10 mouse cellular contexts compared by ENCODE assay signal in the genomic region with DNA sequence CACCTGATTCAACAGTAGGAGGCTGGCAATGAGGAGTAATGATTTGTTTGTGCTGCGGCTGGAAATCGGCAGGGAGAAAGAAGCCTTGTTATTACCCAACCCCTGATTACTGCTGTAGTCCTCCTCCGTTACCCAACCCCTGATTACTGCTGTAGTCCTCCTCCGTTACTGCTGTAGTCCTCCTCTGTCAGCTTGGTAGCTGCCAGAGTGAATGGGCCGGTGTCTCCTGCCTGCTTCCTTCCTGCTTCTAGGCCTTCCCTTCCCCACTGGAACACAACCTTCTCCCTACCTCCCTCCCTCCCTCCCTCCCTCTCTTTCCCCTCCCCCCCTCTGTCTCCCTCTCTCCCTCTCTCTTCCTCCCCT. TPM values are rescaled to one million over a fixed set of nuclear protein-coding genes. Genes with fewer than 3 reads are reported as not detected.
DNase-seq lines count a peak whose midpoint lies in the region; ATAC-seq and TF ChIP-seq lines count a peak whose summit lies in the region.
"Had no signal": no experiment of that assay in that cellular context is flagged by ENCODE, and none has a peak within 500 bp of the region (broad histone marks: within the 10 kb centered on the region; RNA-seq: fewer than 3 reads in every experiment).

No protein-coding gene starts in this region.

- no peak overlapping the region for H3K4me2 ChIP-seq in intestine, embryonic 14.5 days (ENCODE audit: low read length)
- no peak overlapping the region for H3K4me2 ChIP-seq in intestine, embryonic 16.5 days (ENCODE audit: low read depth, low read length)
- no peak overlapping the region for H3K4me2 ChIP-seq in liver, embryonic 13.5 days
- H3K4me2 ChIP-seq: midbrain, embryonic 12.5 days had no signal

- H3K36me3 ChIP-seq in intestine, embryonic 14.5 days (ENCODE audit: control insufficient read depth, insufficient read depth, low read length), result no peaks in the 10 kb centered on the region
- H3K36me3 ChIP-seq in intestine, embryonic 16.5 days (ENCODE audit: control insufficient read depth, insufficient read depth, low read length), result no peaks in the 10 kb centered on the region
- H3K36me3 ChIP-seq in C2C12 (ENCODE audit: control insufficient read depth, insufficient read depth), result no peaks in the 10 kb centered on the region
- H3K36me3 ChIP-seq in liver, embryonic 13.5 days, result no peaks in the 10 kb centered on the region
- H3K36me3 ChIP-seq: midbrain, embryonic 12.5 days had no signal

- TF ChIP-seq CTCF in C2C12 (IDR thresholded peaks at IDR 0.05; ENCODE audit: control insufficient read depth, insufficient read depth, insufficient read length), result no peak
- TF ChIP-seq CTCF in bone marrow macrophage, adult 2 months (IDR thresholded peaks at IDR 0.05; ENCODE audit: low read depth, low read length), result no peak

- H3K79me3 ChIP-seq in C2C12 (ENCODE audit: low read depth), result peaks cover 47% of the 10 kb centered on the region

- ATAC-seq in intestine, embryonic 14.5 days (replicated peaks; ENCODE audit: low FRiP score, low TSS enrichment, low read depth), result no peak
- no peak for ATAC-seq in intestine, embryonic 16.5 days
- ATAC-seq in liver, embryonic 13.5 days (ENCODE audit: low read depth), result 0 out of 2 replicates have a peak, but pooled peaks have one; percentile 17

- H3ac ChIP-seq in C2C12 (ENCODE audit: control insufficient read depth, insufficient read length, low read depth), result peak overlapping the region; percentile 4

- no peak for DNase-seq in intestine, embryonic 14.5 days (ENCODE audit: low spot score)
- no peak for DNase-seq in liver, embryonic 13.5 days
- no peak for DNase-seq in frontal cortex, postnatal 25 days (ENCODE audit: low spot score in 2 of 2)
- DNase-seq in kidney, adult 9 months, result no peak
- DNase-seq: gastrocnemius, postnatal 10 days; layer of hippocampus, postnatal 36 days had no signal

- no peak overlapping the region; the same call in 1 of the 2 replicates for H3K9ac ChIP-seq in intestine, embryonic 14.5 days (ENCODE audit: low read length)
- no peak overlapping the region for H3K9ac ChIP-seq in intestine, embryonic 16.5 days (ENCODE audit: low read depth, low read length)
- no peak overlapping the region for H3K9ac ChIP-seq in liver, embryonic 13.5 days
- H3K9ac ChIP-seq: midbrain, embryonic 12.5 days had no signal

- no peak overlapping the region for H3K4me3 ChIP-seq in intestine, embryonic 14.5 days (ENCODE audit: low read depth, low read length)
- no peak overlapping the region for H3K4me3 ChIP-seq in intestine, embryonic 16.5 days (ENCODE audit: low read length)
- H3K4me3 ChIP-seq in C2C12 (ENCODE audit: insufficient read depth, poor library complexity, severe bottlenecking), result no peak overlapping the region
- H3K4me3 ChIP-seq in bone marrow macrophage, adult 2 months (ENCODE audit: insufficient read depth, low read length), result no peak overlapping the region
- no peak overlapping the region for H3K4me3 ChIP-seq in liver, embryonic 13.5 days (replicated peaks)
- H3K4me3 ChIP-seq: midbrain, embryonic 12.5 days had no signal

- H3K27me3 ChIP-seq in intestine, embryonic 14.5 days (replicated peaks; ENCODE audit: control insufficient read depth, insufficient read depth, low read length), result no peaks in the 10 kb centered on the region
- H3K27me3 ChIP-seq in intestine, embryonic 16.5 days (replicated peaks; ENCODE audit: control insufficient read depth, insufficient read depth, low read length), result no peaks in the 10 kb centered on the region
- H3K27me3 ChIP-seq in C2C12 (ENCODE audit: control insufficient read depth, insufficient read depth, insufficient read length), result no peaks in the 10 kb centered on the region
- H3K27me3 ChIP-seq in liver, embryonic 13.5 days, result no peaks in the 10 kb centered on the region
- H3K27me3 ChIP-seq: midbrain, embryonic 12.5 days had no signal

- peaks cover 67% of the 10 kb centered on the region for H3K4me1 ChIP-seq in intestine, embryonic 14.5 days (replicated peaks; ENCODE audit: control insufficient read depth, insufficient read depth, low read length)
- H3K4me1 ChIP-seq in intestine, embryonic 16.5 days (ENCODE audit: control insufficient read depth, insufficient read depth, low read length), result peaks cover 71% of the 10 kb centered on the region
- H3K4me1 ChIP-seq in bone marrow macrophage, adult 2 months (ENCODE audit: control insufficient read depth, insufficient read depth, low read length), result peaks cover 83% of the 10 kb centered on the region
- H3K4me1 ChIP-seq in liver, embryonic 13.5 days (replicated peaks), result peaks cover 70% of the 10 kb centered on the region

- no peaks in the 10 kb centered on the region for H3K9me3 ChIP-seq in intestine, embryonic 14.5 days (ENCODE audit: control insufficient read depth, low read length)
- no peaks in the 10 kb centered on the region for H3K9me3 ChIP-seq in intestine, embryonic 16.5 days (ENCODE audit: control insufficient read depth, low read length)
- H3K9me3 ChIP-seq in liver, embryonic 13.5 days (replicated peaks), result no peaks in the 10 kb centered on the region
- H3K9me3 ChIP-seq: midbrain, embryonic 12.5 days had no signal

- no peak for TF ChIP-seq POLR2A in bone marrow macrophage, adult 2 months (IDR thresholded peaks at IDR 0.05; ENCODE audit: borderline replicate concordance, low read depth, low read length)

- peaks cover 99% of the 10 kb centered on the region for H3K79me2 ChIP-seq in C2C12 (ENCODE audit: control insufficient read depth, insufficient read depth)

- 32% methylated on average over 5 of the region's 5 CpGs for WGBS in intestine, embryonic 14.5 days
- WGBS in intestine, embryonic 16.5 days, result 31% methylated on average over 5 of the region's 5 CpGs
- 43% methylated on average over 5 of the region's 5 CpGs for WGBS in liver, embryonic 13.5 days (ENCODE audit: insufficient replicate concordance)

- peak overlapping the region; percentile 51; the same call in 1 of the 2 replicates for H3K27ac ChIP-seq in intestine, embryonic 14.5 days (ENCODE audit: low read depth)
- H3K27ac ChIP-seq in intestine, embryonic 16.5 days (ENCODE audit: low read length), result no peak overlapping the region
- peak overlapping the region; percentile 73 for H3K27ac ChIP-seq in bone marrow macrophage, adult 2 months (ENCODE audit: insufficient read depth, low read depth, low read length)
- H3K27ac ChIP-seq in liver, embryonic 13.5 days, result no peak overlapping the region
- H3K27ac ChIP-seq: midbrain, embryonic 12.5 days had no signal

TF ChIP-seq in C2C12, 6 proteins besides CTCF, POLR2A, EP300 and RAD21:
- TF ChIP-seq MYOG (IDR thresholded peaks at IDR 0.05; ENCODE audit: control insufficient read depth, extremely low read depth, insufficient read length) (no peak), FOSL1 (IDR thresholded peaks at IDR 0.05; ENCODE audit: insufficient read depth, low read length, poor library complexity, severe bottlenecking) (no peak), MAX (IDR thresholded peaks at IDR 0.05) (no peak), MYOD1 (IDR thresholded peaks at IDR 0.05; ENCODE audit: control insufficient read depth, insufficient read length, low read depth) (no peak), USF1 (IDR thresholded peaks at IDR 0.05; ENCODE audit: low read depth) (no peak), CEBPB (IDR thresholded peaks at IDR 0.05; ENCODE audit: low read depth) (no peak)

RNA-seq across cellular contexts. Expression of a gene that starts 17.7 kb away (rescaled TPM):
- polyA plus RNA-seq in intestine, embryonic 14.5 days (2014; fragmentation: Nextera tagmentation; extraction: Ambion mirVana), result 16.9 and 19.9 TPM in 2 replicates
- polyA plus RNA-seq in intestine, embryonic 16.5 days (2015; fragmentation: Nextera tagmentation; extraction: Ambion mirVana), result 9.3 and 10.6 TPM in 2 replicates
- 34.5 TPM for polyA plus RNA-seq in C2C12 (2012; fragmentation: generic; extraction: Trizol)
- 139 and 151 TPM in 2 replicates for polyA plus RNA-seq in bone marrow macrophage, adult 2 months (2012; ENCODE audit: insufficient read depth, insufficient read length, missing spikeins)
- 3.5 and 5.2 TPM in 2 replicates for polyA plus RNA-seq in liver, embryonic 13.5 days (2015; fragmentation: Nextera tagmentation; extraction: Ambion mirVana)

RNA-seq across cellular contexts. Expression of a gene that starts 35.3 kb away (rescaled TPM):
- polyA plus RNA-seq in intestine, embryonic 14.5 days (2014; fragmentation: Nextera tagmentation; extraction: Ambion mirVana), result not detected in 2 replicates
- polyA plus RNA-seq in intestine, embryonic 16.5 days (2015; fragmentation: Nextera tagmentation; extraction: Ambion mirVana), result not detected in 2 replicates
- not detected for polyA plus RNA-seq in C2C12 (2012; fragmentation: generic; extraction: Trizol)
- polyA plus RNA-seq in bone marrow macrophage, adult 2 months (2012; ENCODE audit: insufficient read depth, insufficient read length, missing spikeins), result not detected in 2 replicates
- polyA plus RNA-seq in liver, embryonic 13.5 days (2015; fragmentation: Nextera tagmentation; extraction: Ambion mirVana), result not detected in 2 replicates
- polyA plus RNA-seq: midbrain, embryonic 12.5 days had no signal

RNA-seq across cellular contexts. Expression of a gene that starts 38.7 kb away (rescaled TPM):
- polyA plus RNA-seq in intestine, embryonic 14.5 days (2014; fragmentation: Nextera tagmentation; extraction: Ambion mirVana), result 0.30 and 0.50 TPM in 2 replicates
- 0.17 TPM in 1 of 2 replicates, not detected in the other for polyA plus RNA-seq in intestine, embryonic 16.5 days (2015; fragmentation: Nextera tagmentation; extraction: Ambion mirVana)
- polyA plus RNA-seq in C2C12 (2012; fragmentation: generic; extraction: Trizol), result 0.08 TPM
- polyA plus RNA-seq in bone marrow macrophage, adult 2 months (2012; ENCODE audit: insufficient read depth, insufficient read length, missing spikeins), result not detected in 2 replicates
- not detected in 2 replicates for polyA plus RNA-seq in liver, embryonic 13.5 days (2015; fragmentation: Nextera tagmentation; extraction: Ambion mirVana)

RNA-seq across cellular contexts. Expression of a gene that starts 40.5 kb away (rescaled TPM):
- polyA plus RNA-seq in intestine, embryonic 14.5 days (2014; fragmentation: Nextera tagmentation; extraction: Ambion mirVana), result 9.7 and 11.7 TPM in 2 replicates
- 9.3 and 10.0 TPM in 2 replicates for polyA plus RNA-seq in intestine, embryonic 16.5 days (2015; fragmentation: Nextera tagmentation; extraction: Ambion mirVana)
- 9.3 TPM for polyA plus RNA-seq in C2C12 (2012; fragmentation: generic; extraction: Trizol)
- polyA plus RNA-seq in bone marrow macrophage, adult 2 months (2012; ENCODE audit: insufficient read depth, insufficient read length, missing spikeins), result 58.4 and 60.9 TPM in 2 replicates
- polyA plus RNA-seq in liver, embryonic 13.5 days (2015; fragmentation: Nextera tagmentation; extraction: Ambion mirVana), result 1.3 and 1.5 TPM in 2 replicates

RNA-seq across cellular contexts. Expression of a gene that starts 47.6 kb away (rescaled TPM):
- not detected in 2 replicates for polyA plus RNA-seq in intestine, embryonic 14.5 days (2014; fragmentation: Nextera tagmentation; extraction: Ambion mirVana)
- not detected in 2 replicates for polyA plus RNA-seq in intestine, embryonic 16.5 days (2015; fragmentation: Nextera tagmentation; extraction: Ambion mirVana)
- polyA plus RNA-seq in C2C12 (2012; fragmentation: generic; extraction: Trizol), result not detected
- polyA plus RNA-seq in bone marrow macrophage, adult 2 months (2012; ENCODE audit: insufficient read depth, insufficient read length, missing spikeins), result not detected in 2 replicates
- polyA plus RNA-seq in liver, embryonic 13.5 days (2015; fragmentation: Nextera tagmentation; extraction: Ambion mirVana), result not detected in 2 replicates
- polyA plus RNA-seq: midbrain, embryonic 12.5 days had no signal

Comparison
In these comparisons a context has a peak if more than half of its experiments do, and no peak if none do; other contexts are left out.
1. H3K27ac ChIP-seq: peak in intestine, embryonic 14.5 days (single experiment) and bone marrow macrophage, adult 2 months (single experiment); none in intestine, embryonic 16.5 days (single experiment) and liver, embryonic 13.5 days (single experiment).